22 mouse cellular contexts compared by ENCODE assay signal in the genomic region with DNA sequence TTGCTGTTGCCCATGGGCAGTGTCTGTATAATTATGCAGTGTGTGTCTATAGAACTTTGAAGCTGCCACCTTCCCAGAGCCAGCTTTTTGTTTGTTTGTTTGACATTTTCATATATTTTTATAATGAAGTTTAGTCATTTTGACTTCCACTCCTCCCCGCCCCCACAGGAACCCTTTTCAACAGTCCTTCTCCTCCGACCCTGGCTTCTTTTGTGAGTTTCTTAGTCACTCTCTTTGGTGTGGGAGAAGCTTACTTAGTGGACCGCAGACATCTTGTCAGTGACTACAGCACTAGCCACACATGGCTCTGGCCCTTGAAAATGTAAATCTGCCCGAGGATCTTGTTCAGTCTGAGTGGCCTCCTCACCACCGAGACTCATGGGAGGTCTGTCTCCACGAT. TPM values are rescaled to one million over a fixed set of nuclear protein-coding genes. Genes with fewer than 3 reads are reported as not detected.
A peak's percentile ranks its signal among the peaks of the same experiment; 100 is the strongest.
DNase-seq lines count a peak whose midpoint lies in the region; ATAC-seq and TF ChIP-seq lines count a peak whose summit lies in the region.
"Had no signal": no experiment of that assay in that cellular context is flagged by ENCODE, and none has a peak within 500 bp of the region (broad histone marks: within the 10 kb centered on the region; RNA-seq: fewer than 3 reads in every experiment).

No protein-coding gene starts in this region.

- no peaks in the 10 kb centered on the region for H3K9me3 ChIP-seq in hindbrain, embryonic 13.5 days
- H3K9me3 ChIP-seq in hindbrain, embryonic 14.5 days (ENCODE audit: control insufficient read depth, low read length) = no peaks in the 10 kb centered on the region
- H3K9me3 ChIP-seq: embryonic facial prominence, embryonic 15.5 days; heart, embryonic 15.5 days; limb, embryonic 12.5 days; neural tube, embryonic 15.5 days had no signal

- no peak for TF ChIP-seq POLR2A in myocyte (IDR thresholded peaks at IDR 0.05; ENCODE audit: insufficient read length, low read depth)

- peaks cover 67% of the 10 kb centered on the region for H3K79me2 ChIP-seq in myocyte (ENCODE audit: control insufficient read depth, insufficient read depth)

- no peak overlapping the region for H3K4me3 ChIP-seq in hindbrain, embryonic 13.5 days
- H3K4me3 ChIP-seq in hindbrain, embryonic 14.5 days (replicated peaks; ENCODE audit: low read length) = no peak overlapping the region
- H3K4me3 ChIP-seq in myocyte = no peak overlapping the region
- H3K4me3 ChIP-seq: embryonic facial prominence, embryonic 15.5 days; heart, embryonic 15.5 days; limb, embryonic 12.5 days; neural tube, embryonic 15.5 days had no signal

- H3K36me3 ChIP-seq in hindbrain, embryonic 13.5 days = no peaks in the 10 kb centered on the region
- H3K36me3 ChIP-seq in hindbrain, embryonic 14.5 days (replicated peaks; ENCODE audit: control insufficient read depth, insufficient read depth) = no peaks in the 10 kb centered on the region
- H3K36me3 ChIP-seq in myocyte (ENCODE audit: control insufficient read depth, insufficient read depth) = no peaks in the 10 kb centered on the region
- H3K36me3 ChIP-seq: embryonic facial prominence, embryonic 15.5 days; heart, embryonic 15.5 days; neural tube, embryonic 15.5 days had no signal

- H3ac ChIP-seq in myocyte (ENCODE audit: control insufficient read depth, insufficient read length) = no peak overlapping the region

- no peaks in the 10 kb centered on the region for H3K27me3 ChIP-seq in hindbrain, embryonic 13.5 days
- no peaks in the 10 kb centered on the region for H3K27me3 ChIP-seq in hindbrain, embryonic 14.5 days (ENCODE audit: control insufficient read depth, insufficient read depth, low read length)
- no peaks in the 10 kb centered on the region for H3K27me3 ChIP-seq in myocyte (ENCODE audit: control insufficient read depth, insufficient read depth, insufficient read length)
- H3K27me3 ChIP-seq: embryonic facial prominence, embryonic 15.5 days; heart, embryonic 15.5 days; limb, embryonic 12.5 days; neural tube, embryonic 15.5 days had no signal

- H3K27ac ChIP-seq in hindbrain, embryonic 13.5 days = peak overlapping the region; percentile 48
- H3K27ac ChIP-seq in hindbrain, embryonic 14.5 days = no peak overlapping the region
- H3K27ac ChIP-seq: embryonic facial prominence, embryonic 15.5 days; heart, embryonic 15.5 days; limb, embryonic 12.5 days; macrophage; neural tube, embryonic 15.5 days had no signal

- WGBS in hindbrain, embryonic 13.5 days = 70% methylated on average over 6 of the region's 6 CpGs
- 70% methylated on average over 6 of the region's 6 CpGs for WGBS in hindbrain, embryonic 14.5 days

- H3K9ac ChIP-seq in hindbrain, embryonic 13.5 days = no peak overlapping the region; the same call in 1 of the 2 replicates
- no peak overlapping the region for H3K9ac ChIP-seq in hindbrain, embryonic 14.5 days
- H3K9ac ChIP-seq: embryonic facial prominence, embryonic 15.5 days; forebrain, postnatal 0 days; heart, embryonic 15.5 days; limb, embryonic 12.5 days; liver, postnatal 0 days; neural tube, embryonic 15.5 days had no signal

- H3K4me2 ChIP-seq in hindbrain, embryonic 13.5 days = no peak overlapping the region
- H3K4me2 ChIP-seq in hindbrain, embryonic 14.5 days (replicated peaks) = no peak overlapping the region
- peak overlapping the region; percentile 76 for H3K4me2 ChIP-seq in myocyte (ENCODE audit: low read depth)
- H3K4me2 ChIP-seq: embryonic facial prominence, embryonic 15.5 days; heart, embryonic 15.5 days; limb, embryonic 12.5 days; liver, embryonic 11.5 days; neural tube, embryonic 15.5 days had no signal

- H3K4me1 ChIP-seq in hindbrain, embryonic 13.5 days (replicated peaks) = peaks cover 85% of the 10 kb centered on the region
- peaks cover 46% of the 10 kb centered on the region for H3K4me1 ChIP-seq in hindbrain, embryonic 14.5 days (replicated peaks; ENCODE audit: control insufficient read depth, insufficient read depth, low read length)

- peak; percentile 38 for DNase-seq in adrenal gland, adult 2 months
- no peak for DNase-seq in adrenal gland, postnatal 25 days
- peak; percentile 83 for DNase-seq in heart, adult 11 months
- no peak for DNase-seq in heart, adult 18-20 months
- DNase-seq in hindbrain, embryonic 14.5 days (ENCODE audit: low spot score) = no peak
- DNase-seq: cerebellum, adult 9-10 months; forebrain, postnatal 0 days; kidney, adult 2 months; kidney, postnatal 10 days; layer of hippocampus, postnatal 36 days; liver, postnatal 0 days; right cerebral cortex, adult 18-20 months; right cerebral cortex, postnatal 4 days; thymus, postnatal 14 days had no signal

- ATAC-seq in hindbrain, embryonic 13.5 days (ENCODE audit: low FRiP score) = no peak
- no peak for ATAC-seq in hindbrain, embryonic 14.5 days (ENCODE audit: low FRiP score)
- ATAC-seq: forebrain, postnatal 0 days; liver, postnatal 0 days had no signal

TF ChIP-seq in myocyte, 11 proteins besides CTCF, POLR2A, EP300 and RAD21:
- TF ChIP-seq TCF3 (IDR thresholded peaks at IDR 0.05; ENCODE audit: insufficient read length, low read depth) = no peak
- no peak for TF ChIP-seq USF1 (IDR thresholded peaks at IDR 0.05; ENCODE audit: low read depth)
- TF ChIP-seq POLR2AphosphoS2 (IDR thresholded peaks at IDR 0.05; ENCODE audit: insufficient read length, low read depth) = no peak
- TF ChIP-seq REST (IDR thresholded peaks at IDR 0.05; ENCODE audit: insufficient read depth, insufficient read length) = no peak
- TF ChIP-seq CEBPB (IDR thresholded peaks at IDR 0.05; ENCODE audit: insufficient read depth, poor library complexity, severe bottlenecking) = no peak
- TF ChIP-seq E2F4 (IDR thresholded peaks at IDR 0.05; ENCODE audit: insufficient read depth) = no peak
- TF ChIP-seq TCF12 (IDR thresholded peaks at IDR 0.05; ENCODE audit: insufficient read depth, poor library complexity, severe bottlenecking) = no peak
- TF ChIP-seq MYOD1 (IDR thresholded peaks at IDR 0.05; ENCODE audit: control insufficient read depth in 1 of 3, insufficient read length in 2 of 3, low read depth in 2 of 3) = no peak

RNA-seq across cellular contexts. Expression of a gene that starts 35.3 kb away (rescaled TPM):
- total RNA-seq in adrenal gland, adult 2 months (2021) = 10 to 100 TPM; 39.5 to 49.2 TPM
- 33.1 and 37.0 TPM in 2 replicates for polyA plus RNA-seq in adrenal gland, adult 2 months (2012; rRNA removed)
- 39.3 and 50.3 TPM in 2 replicates for total RNA-seq in adrenal gland, postnatal 25 days (2021)
- 10 to 100 TPM; 50.2 to 53.6 TPM for total RNA-seq in heart, adult 18-20 months (2021)
- 54.8 and 55.2 TPM in 2 replicates for polyA plus RNA-seq in hindbrain, embryonic 13.5 days (2015; fragmentation: Nextera tagmentation; extraction: Ambion mirVana)
- polyA plus RNA-seq in hindbrain, embryonic 14.5 days (2014; fragmentation: Nextera tagmentation; extraction: Ambion mirVana) = 61.8 and 67.1 TPM in 2 replicates
- polyA plus RNA-seq in myocyte (2012; fragmentation: generic; extraction: Trizol) = 27.5 TPM

RNA-seq across cellular contexts. Expression of a gene that starts 35.6 kb away (rescaled TPM):
- total RNA-seq in adrenal gland, adult 2 months (2021) = 10 to 100 TPM; 36.2 to 54.9 TPM
- polyA plus RNA-seq in adrenal gland, adult 2 months (2012; rRNA removed) = 12.2 and 12.6 TPM in 2 replicates
- total RNA-seq in adrenal gland, postnatal 25 days (2021) = 62.8 and 71.7 TPM in 2 replicates
- 10 to 100 TPM; 23.0 to 25.0 TPM for total RNA-seq in heart, adult 18-20 months (2021)
- 95.5 and 97.1 TPM in 2 replicates for polyA plus RNA-seq in hindbrain, embryonic 13.5 days (2015; fragmentation: Nextera tagmentation; extraction: Ambion mirVana)
- polyA plus RNA-seq in hindbrain, embryonic 14.5 days (2014; fragmentation: Nextera tagmentation; extraction: Ambion mirVana) = 101 and 111 TPM in 2 replicates
- 27.6 TPM for polyA plus RNA-seq in myocyte (2012; fragmentation: generic; extraction: Trizol)

Comparison
In these comparisons a context has a peak if more than half of its experiments do, and no peak if none do; other contexts are left out.
1. DNase-seq: peak in adrenal gland, adult 2 months (single experiment) and heart, adult 11 months (single experiment); none in adrenal gland, postnatal 25 days (single experiment), heart, adult 18-20 months (0 of 2) and hindbrain, embryonic 14.5 days (single experiment).